Mouse (Mus musculus): ENCODE data around the gene Olfr523. TPM values are rescaled to one million over a fixed set of nuclear protein-coding genes. Genes with fewer than 3 reads are reported as not detected.

Gene Olfr523
- polyA plus RNA-seq, 1 experiment from 2014 or later: not detected

GRCm38 (mm10) chr7:140208153-140208552 is 35.1 kb downstream of the Olfr523 start:
- H3K9ac ChIP-seq (ENCODE audit: low read length): no peak overlapping the region
- no peak overlapping the region for H3K4me2 ChIP-seq (ENCODE audit: low read depth, low read length)
- H3K36me3 ChIP-seq (ENCODE audit: control insufficient read depth, insufficient read depth, low read length): no peaks in the 10 kb centered on the region
- no peak overlapping the region for H3K27ac ChIP-seq (ENCODE audit: low read length)
- no peaks in the 10 kb centered on the region for H3K9me3 ChIP-seq (ENCODE audit: control insufficient read depth, low read length)
- no peaks in the 10 kb centered on the region for H3K4me1 ChIP-seq (replicated peaks; ENCODE audit: control insufficient read depth, insufficient read depth, low read length)
- WGBS: 47% methylated on average over 8 of the region's 8 CpGs
- H3K4me3 ChIP-seq (ENCODE audit: low read length): no peak overlapping the region
- H3K27me3 ChIP-seq (ENCODE audit: control insufficient read depth, insufficient read depth, low read depth, low read length): no peaks in the 10 kb centered on the region
- ATAC-seq (ENCODE audit: low read depth): no peak

- no peak overlapping the region for H3K4me2 ChIP-seq (ENCODE audit: low read depth, low read length)
- H3K36me3 ChIP-seq (ENCODE audit: control insufficient read depth, insufficient read depth, low read length): no peaks in the 10 kb centered on the region
- 53% methylated on average over 3 of the region's 3 CpGs for WGBS
- no peak overlapping the region for H3K9ac ChIP-seq (ENCODE audit: low read length)
- H3K4me3 ChIP-seq (ENCODE audit: low read length): no peak overlapping the region
- ATAC-seq (ENCODE audit: low read depth): no peak
- H3K9me3 ChIP-seq (ENCODE audit: control insufficient read depth, low read length): no peaks in the 10 kb centered on the region
- no peaks in the 10 kb centered on the region for H3K4me1 ChIP-seq (replicated peaks; ENCODE audit: control insufficient read depth, insufficient read depth, low read length)
- H3K27ac ChIP-seq (ENCODE audit: low read length): no peak overlapping the region
- H3K27me3 ChIP-seq (ENCODE audit: control insufficient read depth, insufficient read depth, low read depth, low read length): no peaks in the 10 kb centered on the region
Measured at GRCm38 (mm10) chr7:140208677-140209076, 35.7 kb downstream of the Olfr523 start.

GRCm38 (mm10) chr7:140213841-140214240 is 40.8 kb downstream of the Olfr523 start:
- Histone ChIP-seq H3K36me3 (ENCODE audit: control insufficient read depth, insufficient read depth, low read length) (no peaks in the 10 kb centered on the region), H3K27ac (ENCODE audit: low read length) (no peak overlapping the region), H3K4me2 (ENCODE audit: low read depth, low read length) (no peak overlapping the region), H3K9ac (ENCODE audit: low read length) (no peak overlapping the region), H3K4me1 (replicated peaks; ENCODE audit: control insufficient read depth, insufficient read depth, low read length) (no peaks in the 10 kb centered on the region), H3K4me3 (ENCODE audit: low read length) (no peak overlapping the region), H3K27me3 (ENCODE audit: control insufficient read depth, insufficient read depth, low read depth, low read length) (no peaks in the 10 kb centered on the region), H3K9me3 (ENCODE audit: control insufficient read depth, low read length) (no peaks in the 10 kb centered on the region)
- WGBS: 58% methylated on average over 5 of the region's 5 CpGs
- no peak for ATAC-seq (ENCODE audit: low read depth)

GRCm38 (mm10) chr7:140217967-140218366 is 45.0 kb downstream of the Olfr523 start, which contains the start of gene Cd163l1:
TSS of gene Cd163l1 (plus strand) at chr7:140218267.
- Histone ChIP-seq H3K4me3 (ENCODE audit: low read length) (no peak within 1 kb of the TSS), H3K27me3 (ENCODE audit: control insufficient read depth, insufficient read depth, low read depth, low read length) (no peaks in the 10 kb centered on the region), H3K9me3 (ENCODE audit: control insufficient read depth, low read length) (no peaks in the 10 kb centered on the region), H3K4me2 (ENCODE audit: low read depth, low read length) (no peak within 1 kb of the TSS), H3K27ac (ENCODE audit: low read length) (no peak within 1 kb of the TSS), H3K9ac (ENCODE audit: low read length) (no peak within 1 kb of the TSS), H3K36me3 (ENCODE audit: control insufficient read depth, insufficient read depth, low read length) (no peaks in the 10 kb centered on the region), H3K4me1 (replicated peaks; ENCODE audit: control insufficient read depth, insufficient read depth, low read length) (no peaks in the 10 kb centered on the region)
- ATAC-seq (ENCODE audit: low read depth): no peak
- 76% methylated on average over 2 of the region's 2 CpGs for WGBS

GRCm38 (mm10) chr7:140219268-140219667 is 46.3 kb downstream of the Olfr523 start:
- H3K36me3 ChIP-seq (ENCODE audit: control insufficient read depth, insufficient read depth, low read length): no peaks in the 10 kb centered on the region
- no peak overlapping the region for H3K4me2 ChIP-seq (ENCODE audit: low read depth, low read length)
- no peak overlapping the region for H3K9ac ChIP-seq (ENCODE audit: low read length)
- no peak overlapping the region for H3K27ac ChIP-seq (ENCODE audit: low read length)
- no peaks in the 10 kb centered on the region for H3K9me3 ChIP-seq (ENCODE audit: control insufficient read depth, low read length)
- no peaks in the 10 kb centered on the region for H3K4me1 ChIP-seq (replicated peaks; ENCODE audit: control insufficient read depth, insufficient read depth, low read length)
- WGBS: 5% methylated on average over 1 of the region's 1 CpGs
- ATAC-seq (ENCODE audit: low read depth): no peak
- H3K27me3 ChIP-seq (ENCODE audit: control insufficient read depth, insufficient read depth, low read depth, low read length): no peaks in the 10 kb centered on the region
- H3K4me3 ChIP-seq (ENCODE audit: low read length): no peak overlapping the region

GRCm38 (mm10) chr7:140220375-140220774 is 47.4 kb downstream of the Olfr523 start:
- Histone ChIP-seq H3K36me3 (ENCODE audit: control insufficient read depth, insufficient read depth, low read length) (no peaks in the 10 kb centered on the region), H3K4me2 (ENCODE audit: low read depth, low read length) (no peak overlapping the region), H3K9me3 (ENCODE audit: control insufficient read depth, low read length) (no peaks in the 10 kb centered on the region), H3K4me1 (replicated peaks; ENCODE audit: control insufficient read depth, insufficient read depth, low read length) (no peaks in the 10 kb centered on the region), H3K4me3 (ENCODE audit: low read length) (no peak overlapping the region), H3K9ac (ENCODE audit: low read length) (no peak overlapping the region), H3K27me3 (ENCODE audit: control insufficient read depth, insufficient read depth, low read depth, low read length) (no peaks in the 10 kb centered on the region), H3K27ac (ENCODE audit: low read length) (no peak overlapping the region)
- 76% methylated on average over 4 of the region's 4 CpGs for WGBS
- no peak for ATAC-seq (ENCODE audit: low read depth)

GRCm38 (mm10) chr7:140224209-140224608 is 51.2 kb downstream of the Olfr523 start:
- H3K9me3 ChIP-seq (ENCODE audit: control insufficient read depth, low read length): no peaks in the 10 kb centered on the region
- no peaks in the 10 kb centered on the region for H3K27me3 ChIP-seq (ENCODE audit: control insufficient read depth, insufficient read depth, low read depth, low read length)
- no peak for ATAC-seq (ENCODE audit: low read depth)
- 76% methylated on average over 13 of the region's 13 CpGs for WGBS
- H3K36me3 ChIP-seq (ENCODE audit: control insufficient read depth, insufficient read depth, low read length): no peaks in the 10 kb centered on the region
- H3K4me1 ChIP-seq (replicated peaks; ENCODE audit: control insufficient read depth, insufficient read depth, low read length): no peaks in the 10 kb centered on the region
- no peak overlapping the region for H3K4me3 ChIP-seq (ENCODE audit: low read length)
- no peak overlapping the region for H3K4me2 ChIP-seq (ENCODE audit: low read depth, low read length)
- no peak overlapping the region for H3K9ac ChIP-seq (ENCODE audit: low read length)
- H3K27ac ChIP-seq (ENCODE audit: low read length): no peak overlapping the region

Other genes with a start within 250 kb of the Olfr523 start
- 0.13 and 0.63 TPM in 2 replicates for gene Utf1, start 229.4 kb upstream of the Olfr523 start, polyA plus RNA-seq (2015; fragmentation: Nextera tagmentation; extraction: Ambion mirVana)
- gene 6430531B16Rik, start 194.5 kb upstream of the Olfr523 start, polyA plus RNA-seq (2015; fragmentation: Nextera tagmentation; extraction: Ambion mirVana): 4.1 and 6.2 TPM in 2 replicates
- 1.9 and 3.1 TPM in 2 replicates for gene Adam8, start 180.7 kb upstream of the Olfr523 start, polyA plus RNA-seq (2015; fragmentation: Nextera tagmentation; extraction: Ambion mirVana)
- gene Zfp511, start 136.8 kb upstream of the Olfr523 start, polyA plus RNA-seq (2015; fragmentation: Nextera tagmentation; extraction: Ambion mirVana): 39.8 and 41.8 TPM in 2 replicates
- 50.5 and 50.6 TPM in 2 replicates for gene Tubgcp2, start 136.5 kb upstream of the Olfr523 start, polyA plus RNA-seq (2015; fragmentation: Nextera tagmentation; extraction: Ambion mirVana)
- gene Msx3, start 124.1 kb upstream of the Olfr523 start, polyA plus RNA-seq (2015; fragmentation: Nextera tagmentation; extraction: Ambion mirVana): not detected in 2 replicates
- gene Caly, start 90.7 kb upstream of the Olfr523 start, polyA plus RNA-seq (2015; fragmentation: Nextera tagmentation; extraction: Ambion mirVana): 0.63 and 1.6 TPM in 2 replicates
- 0.49 TPM in 1 of 2 replicates, not detected in the other for gene Prap1, start 79.8 kb upstream of the Olfr523 start, polyA plus RNA-seq (2015; fragmentation: Nextera tagmentation; extraction: Ambion mirVana)
- gene Fuom, start 70.8 kb upstream of the Olfr523 start, polyA plus RNA-seq (2015; fragmentation: Nextera tagmentation; extraction: Ambion mirVana): 18.6 and 21.4 TPM in 2 replicates
- gene Paox, start 57.4 kb upstream of the Olfr523 start, polyA plus RNA-seq (2015; fragmentation: Nextera tagmentation; extraction: Ambion mirVana): 19.9 and 21.3 TPM in 2 replicates
- 141 and 148 TPM in 2 replicates for gene Echs1, start 56.7 kb upstream of the Olfr523 start, polyA plus RNA-seq (2015; fragmentation: Nextera tagmentation; extraction: Ambion mirVana)
- gene Mtg1, start 35.7 kb upstream of the Olfr523 start, polyA plus RNA-seq (2015; fragmentation: Nextera tagmentation; extraction: Ambion mirVana): 20.7 and 24.8 TPM in 2 replicates
- 0.25 and 0.41 TPM in 2 replicates for gene Sprn, start 18.3 kb upstream of the Olfr523 start, polyA plus RNA-seq (2015; fragmentation: Nextera tagmentation; extraction: Ambion mirVana)
- not detected in 2 replicates for gene Olfr522, start 8.5 kb upstream of the Olfr523 start, polyA plus RNA-seq (2015; fragmentation: Nextera tagmentation; extraction: Ambion mirVana)
- 0.05 and 0.08 TPM in 2 replicates for gene Olfr524, start 32.7 kb downstream of the Olfr523 start, polyA plus RNA-seq (2015; fragmentation: Nextera tagmentation; extraction: Ambion mirVana)
- gene Cd163l1, start 45.0 kb downstream of the Olfr523 start, polyA plus RNA-seq (2015; fragmentation: Nextera tagmentation; extraction: Ambion mirVana): 0.59 and 2.3 TPM in 2 replicates
- 0.06 TPM in 1 of 2 replicates, not detected in the other for gene 5830411N06Rik, start 74.1 kb downstream of the Olfr523 start, polyA plus RNA-seq (2015; fragmentation: Nextera tagmentation; extraction: Ambion mirVana)
- gene Olfr525, start 147.6 kb downstream of the Olfr523 start, polyA plus RNA-seq (2015; fragmentation: Nextera tagmentation; extraction: Ambion mirVana): not detected in 2 replicates
- gene Olfr527, start 160.8 kb downstream of the Olfr523 start, polyA plus RNA-seq (2015; fragmentation: Nextera tagmentation; extraction: Ambion mirVana): not detected in 2 replicates
- gene Olfr60, start 188.5 kb downstream of the Olfr523 start, polyA plus RNA-seq (2015; fragmentation: Nextera tagmentation; extraction: Ambion mirVana): not detected in 2 replicates
- gene Olfr530, start 203.1 kb downstream of the Olfr523 start, polyA plus RNA-seq (2015; fragmentation: Nextera tagmentation; extraction: Ambion mirVana): not detected in 2 replicates
- not detected in 2 replicates for gene Olfr531, start 229.7 kb downstream of the Olfr523 start, polyA plus RNA-seq (2015; fragmentation: Nextera tagmentation; extraction: Ambion mirVana)
- gene Olfr532, start 248.4 kb downstream of the Olfr523 start, polyA plus RNA-seq (2015; fragmentation: Nextera tagmentation; extraction: Ambion mirVana): not detected in 2 replicates

Measured in lung, embryonic 16.5 days (tissue).